Mouse (Mus musculus) heart, adult 9 months (tissue): Measurements from ENCODE around the gene Cphx2.
"Not testable (repeated sequence)": the region's sequence is repeated elsewhere in the genome, so short reads cannot be mapped to it uniquely, and the experiment has no call there.

ENCODE experiments used
- DNase-seq, 2 experiments: peaks; one replicate each; pipeline ENCODE4 v3.0.0; 2022; ENCODE audit warnings: low spot score in 2 of 2

The Cphx2 gene

DNA sequence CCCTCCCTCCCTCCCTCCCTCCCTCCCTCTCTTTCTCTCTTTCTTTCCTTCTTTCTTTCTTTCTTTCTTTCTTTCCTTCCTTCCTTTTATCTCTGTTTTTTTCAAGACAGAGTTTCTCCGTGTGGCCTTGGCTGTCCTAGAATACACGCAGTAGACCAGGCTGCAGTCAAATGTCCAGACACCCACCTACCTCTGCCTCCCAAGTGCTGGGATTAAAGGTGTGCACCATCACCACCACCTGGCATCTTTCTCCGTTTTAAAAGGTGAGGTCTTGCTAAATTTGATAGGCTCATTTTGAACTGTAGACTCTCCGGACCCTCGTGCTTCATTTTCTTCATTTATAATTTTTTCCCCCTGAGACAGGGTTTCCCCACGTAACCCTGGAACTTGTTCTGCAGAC is at the start of gene Cphx2:
TSS of gene Cphx2 (plus strand) at position 301 of the 400 bp plus-strand sequence.
- not testable (repeated sequence) for DNase-seq

GRCm38 (mm10) chr14:26034364-26034763 is 47.0 kb upstream of the Cphx2 start:
- DNase-seq = not testable (repeated sequence)

- not testable (repeated sequence) for DNase-seq
Measured at GRCm38 (mm10) chr14:26035439-26035838, 45.9 kb upstream of the Cphx2 start.

DNA sequence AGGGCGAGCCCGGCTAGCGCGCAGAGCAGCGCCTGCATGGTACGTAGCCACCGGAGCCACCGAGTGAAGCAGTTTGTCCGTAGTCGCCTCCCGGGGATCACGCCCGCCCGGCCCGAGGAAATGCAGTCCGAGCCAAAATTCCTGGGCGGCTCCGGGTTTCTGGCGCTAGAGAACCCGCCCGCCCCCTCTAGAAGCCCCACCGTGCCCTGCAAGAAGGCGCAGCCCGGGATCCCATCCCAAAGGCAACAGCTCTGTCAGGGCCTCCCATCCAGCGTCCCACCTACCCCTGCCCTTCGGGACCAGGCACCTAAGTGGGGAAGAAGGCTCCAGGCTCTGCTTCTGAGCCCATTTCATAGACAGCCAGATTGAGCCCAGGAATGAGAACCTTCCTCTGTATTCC is 38.7 kb upstream of the Cphx2 start, which contains the start of gene Gm9780:
TSS of gene Gm9780 (minus strand) at position 101 of the 400 bp plus-strand sequence.
- DNase-seq = not testable (repeated sequence)

- DNase-seq = not testable (repeated sequence)
Measured at GRCm38 (mm10) chr14:26045007-26045406, 36.3 kb upstream of the Cphx2 start.

GRCm38 (mm10) chr14:26047026-26047425 is 34.3 kb upstream of the Cphx2 start:
- not testable (repeated sequence) for DNase-seq

DNA sequence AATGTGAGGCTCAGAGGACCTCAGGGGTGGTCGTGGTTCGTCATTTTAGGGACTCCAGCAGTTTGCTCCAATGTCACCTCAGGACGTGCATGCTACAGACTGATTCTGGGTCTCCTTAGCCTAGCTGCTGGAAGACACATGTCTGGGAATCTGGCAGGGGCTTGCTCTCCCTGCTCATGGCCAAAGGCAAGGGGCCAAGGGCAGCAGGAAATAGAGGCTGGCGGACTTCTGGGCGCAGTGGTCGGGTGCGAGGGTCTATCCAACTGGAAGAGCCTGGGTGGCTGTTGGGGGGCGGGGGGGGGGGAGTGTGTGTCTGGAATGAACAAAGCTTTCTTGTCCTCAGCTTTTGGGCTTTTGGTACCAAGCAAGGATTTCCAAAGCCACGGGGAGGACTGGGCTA is 32.5 kb upstream of the Cphx2 start:
- DNase-seq = not testable (repeated sequence)

- not testable (repeated sequence) for DNase-seq
Measured at GRCm38 (mm10) chr14:26058184-26058583, 23.1 kb upstream of the Cphx2 start.

DNA sequence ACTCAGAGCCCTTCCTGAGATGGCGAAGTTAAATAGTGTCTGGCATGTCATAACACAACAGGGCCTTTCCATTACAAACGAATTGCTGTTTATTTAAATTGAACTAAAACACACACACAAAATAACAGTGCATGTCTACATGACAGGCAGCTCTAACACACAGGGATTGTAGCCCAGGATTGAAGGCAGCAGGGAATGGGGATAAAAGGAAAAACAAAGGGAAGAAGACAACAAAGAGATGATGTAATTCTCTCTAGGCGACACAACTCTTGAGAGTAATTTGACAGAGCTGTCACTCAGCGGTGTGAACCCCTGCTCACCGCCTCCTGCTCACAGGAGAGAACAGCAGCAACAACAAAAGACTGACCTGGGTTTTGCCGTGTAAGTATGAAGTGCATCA is 22.0 kb upstream of the Cphx2 start:
- DNase-seq = not testable (repeated sequence)

DNA sequence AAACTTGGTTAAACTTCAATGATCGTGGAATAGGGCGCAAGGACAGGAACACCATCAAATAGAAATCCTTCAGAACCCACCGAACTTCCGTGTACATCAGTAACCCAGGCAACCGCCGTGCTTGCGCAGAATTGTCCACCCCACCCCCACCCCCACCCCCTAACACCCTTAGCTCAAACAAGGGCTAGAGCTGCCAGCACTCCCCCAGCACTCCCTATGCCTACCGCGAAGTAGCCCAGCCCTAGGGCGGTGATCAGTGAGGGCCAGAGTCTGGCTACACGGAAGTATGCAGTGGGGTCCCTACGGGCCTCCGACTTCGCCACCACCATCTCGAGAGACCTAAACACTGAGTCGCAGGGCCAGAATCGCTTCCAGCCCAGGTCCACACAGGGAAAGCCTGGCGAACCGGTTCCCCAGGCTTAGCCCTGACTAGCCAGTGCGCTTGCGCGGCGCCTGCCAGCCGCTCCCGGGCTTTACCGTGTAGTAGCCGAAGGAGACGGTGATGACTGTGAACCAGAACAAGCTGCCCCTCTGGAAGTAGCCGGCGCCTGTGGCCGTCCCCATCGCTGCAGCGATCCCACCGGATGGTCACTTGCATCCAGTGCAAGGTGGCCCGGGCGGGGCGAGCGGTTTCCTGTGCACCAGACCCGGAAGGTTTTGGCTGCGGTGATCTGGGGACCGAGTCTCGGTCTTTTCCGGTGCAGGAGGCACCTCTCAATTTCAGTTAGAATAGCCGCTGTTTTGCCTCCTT is 14.6 kb upstream of the Cphx2 start:
- not testable (repeated sequence) for DNase-seq

GRCm38 (mm10) chr14:26067325-26067633 is 14.0 kb upstream of the Cphx2 start, which contains the start of gene Tmem254c:
Gene Tmem254c, minus strand, starts transcription at chr14:26067355.
- not testable (repeated sequence) for DNase-seq

- not testable (repeated sequence) for DNase-seq
Measured at GRCm38 (mm10) chr14:26076620-26077390, 4.5 kb upstream of the Cphx2 start.

DNA sequence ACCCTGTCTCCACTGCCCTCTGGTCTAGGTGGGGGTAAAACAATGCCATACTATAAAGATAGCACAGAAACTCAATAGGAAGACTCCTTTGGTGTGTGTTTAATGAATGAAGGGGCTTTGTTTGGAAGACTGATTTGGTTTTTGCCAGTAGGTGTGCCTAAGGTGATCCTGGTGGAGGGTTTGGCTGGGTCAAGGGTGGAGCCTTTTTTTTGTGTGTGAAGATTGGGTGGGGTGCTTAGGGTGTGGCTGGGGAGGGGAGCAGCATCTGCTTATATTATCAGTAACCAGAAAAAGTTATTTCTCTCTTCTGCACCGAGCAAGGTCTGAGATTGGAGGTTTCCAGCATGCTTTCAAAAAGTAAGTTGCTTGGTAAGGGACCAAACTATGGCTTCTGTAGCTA is 681 bp downstream of the Cphx2 start, which contains the start of gene Cphx3:
TSS of gene Cphx3 (plus strand) at position 301 of the 400 bp plus-strand sequence.
- DNase-seq = not testable (repeated sequence)

DNA sequence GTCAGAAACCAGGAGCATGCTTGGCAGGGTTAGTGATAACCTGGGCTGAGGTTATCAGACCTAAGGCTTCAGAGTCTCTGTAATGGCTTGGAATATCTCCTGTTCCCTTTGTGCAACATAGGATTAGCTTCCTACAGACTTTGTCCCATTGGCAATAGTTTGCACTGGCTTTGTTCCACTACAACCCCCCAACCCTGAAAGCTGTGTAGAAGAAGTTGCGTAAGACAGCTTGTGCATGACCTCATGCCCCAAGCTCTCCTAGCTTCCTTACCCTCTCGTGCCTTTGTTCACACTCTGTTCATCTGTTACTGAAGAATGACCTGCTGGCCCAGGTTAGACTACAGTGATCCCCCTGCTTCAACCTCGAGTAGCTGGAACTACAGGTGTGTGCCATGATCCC is 16.3 kb downstream of the Cphx2 start:
- DNase-seq = not testable (repeated sequence)

DNA sequence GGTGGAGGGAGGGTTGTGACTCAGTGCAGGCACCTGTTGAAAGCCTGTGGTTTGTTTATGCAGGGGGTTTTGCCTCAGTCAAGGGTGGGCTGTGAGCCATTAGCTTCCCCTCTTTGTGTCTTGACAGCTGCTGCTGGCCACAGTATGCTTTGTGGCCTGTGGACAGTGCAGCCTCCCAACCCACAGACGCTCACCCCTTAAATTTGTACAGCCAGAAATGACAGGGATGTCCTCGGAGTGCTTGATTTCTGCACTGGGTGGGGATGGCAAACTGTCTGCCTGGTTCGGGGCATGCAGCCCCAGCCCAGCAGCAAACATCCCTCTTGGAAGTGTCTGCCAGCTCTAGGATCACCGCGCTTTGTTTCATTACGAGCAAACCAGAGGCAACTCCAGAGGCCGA is 36.8 kb downstream of the Cphx2 start, which contains the start of gene Duxbl2:
TSS of gene Duxbl2 (plus strand) at position 200 of the 400 bp plus-strand sequence.
- DNase-seq = not testable (repeated sequence)

DNA sequence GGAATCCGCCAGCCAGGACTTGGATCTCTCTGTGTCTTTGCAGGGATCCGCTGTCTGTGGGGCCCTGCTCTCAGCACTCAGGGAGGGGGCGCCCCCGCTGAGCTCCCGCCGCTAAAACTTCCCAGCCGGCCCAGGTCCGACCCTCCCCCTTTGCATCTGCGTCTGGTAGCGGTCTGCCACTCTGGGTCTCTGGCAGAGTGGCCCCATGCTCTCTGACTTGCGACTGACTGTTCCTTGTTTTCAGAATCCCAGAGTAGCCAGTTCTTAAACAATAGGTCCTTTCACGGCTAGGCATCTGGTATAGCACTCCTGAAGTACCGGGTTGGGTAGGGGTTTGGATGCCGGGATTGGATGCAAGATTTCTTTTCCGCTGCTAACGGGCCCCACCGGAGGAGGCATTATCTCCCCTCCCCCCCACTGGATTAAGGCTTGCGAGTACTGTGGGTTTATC is 37.3 kb downstream of the Cphx2 start:
- DNase-seq = not testable (repeated sequence)

- not testable (repeated sequence) for DNase-seq
Measured at GRCm38 (mm10) chr14:26119095-26119494, 37.8 kb downstream of the Cphx2 start.
